Mouse (Mus musculus): Measurements from ENCODE around the gene Gm10256. TPM values are rescaled to one million over a fixed set of nuclear protein-coding genes. Genes with fewer than 3 reads are reported as not detected.
"Not testable (repeated sequence)": the region's sequence is repeated elsewhere in the genome, so short reads cannot be mapped to it uniquely, and the experiment has no call there.

Gm10256 gene
- total RNA-seq (2015) (not detected in 2 replicates), total RNA-seq (2017) (not detected in 2 replicates)

GRCm38 (mm10) chrY:2830380-2830779 is at the start of gene Gm10256, which contains the start of gene Rbmy:
Gene Gm10256, plus strand, starts transcription at chrY:2830699.
Gene Rbmy, plus strand, starts transcription at chrY:2830680.
- ATAC-seq (ENCODE audit: poor library complexity, severe bottlenecking): not testable (repeated sequence)

DNA sequence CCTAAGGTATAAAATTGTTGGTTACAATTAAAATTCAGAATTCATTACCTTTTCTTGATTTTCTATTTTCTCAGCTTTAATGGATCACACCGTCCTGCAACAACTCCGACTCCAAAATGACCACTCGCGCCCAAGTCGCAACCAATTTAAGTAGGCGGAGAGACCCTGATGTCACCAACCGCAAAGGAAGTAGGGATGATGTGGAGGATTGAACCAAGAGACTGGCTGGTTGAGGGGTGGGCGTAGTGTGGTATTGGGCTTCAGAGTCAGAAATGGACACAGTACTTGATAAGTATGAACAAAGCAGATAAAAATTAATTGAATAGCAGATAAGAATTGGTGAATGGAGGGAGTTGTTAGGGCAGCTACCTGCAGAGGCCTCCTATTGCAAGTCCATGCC is 34.4 kb upstream of the Gm10256 start, which contains the start of gene Gm4064:
Gene Gm4064 (minus strand): TSS at position 101 of the 400 bp plus-strand sequence.
- ATAC-seq (ENCODE audit: poor library complexity, severe bottlenecking): not testable (repeated sequence)

DNA sequence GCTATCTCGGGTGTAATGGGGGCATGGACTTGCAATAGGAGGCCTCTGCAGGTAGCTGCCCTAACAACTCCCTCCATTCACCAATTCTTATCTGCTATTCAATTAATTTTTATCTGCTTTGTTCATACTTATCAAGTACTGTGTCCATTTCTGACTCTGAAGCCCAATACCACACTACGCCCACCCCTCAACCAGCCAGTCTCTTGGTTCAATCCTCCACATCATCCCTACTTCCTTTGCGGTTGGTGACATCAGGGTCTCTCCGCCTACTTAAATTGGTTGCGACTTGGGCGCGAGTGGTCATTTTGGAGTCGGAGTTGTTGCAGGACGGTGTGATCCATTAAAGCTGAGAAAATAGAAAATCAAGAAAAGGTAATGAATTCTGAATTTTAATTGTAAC is 70.2 kb downstream of the Gm10256 start, which contains the start of gene Gm10352:
Gene Gm10352 (plus strand): TSS at position 301 of the 400 bp plus-strand sequence.
- ATAC-seq (ENCODE audit: poor library complexity, severe bottlenecking): not testable (repeated sequence)

Other genes with a start within 250 kb of the Gm10256 start
- not detected in 2 replicates for gene H2al2c, start 231.6 kb upstream of the Gm10256 start, total RNA-seq (2015)
- gene H2al2c, start 231.6 kb upstream of the Gm10256 start, total RNA-seq (2017): not detected in 2 replicates
- gene Sry, start 167.0 kb upstream of the Gm10256 start, total RNA-seq (2015): not detected in 2 replicates
- not detected in 2 replicates for gene Sry, start 167.0 kb upstream of the Gm10256 start, total RNA-seq (2017)
- not detected in 2 replicates for gene H2al2b, start 110.0 kb upstream of the Gm10256 start, total RNA-seq (2015)
- gene H2al2b, start 110.0 kb upstream of the Gm10256 start, total RNA-seq (2017): not detected in 2 replicates
- not detected in 2 replicates for gene Gm4064, start 34.5 kb upstream of the Gm10256 start, total RNA-seq (2015)
- gene Gm4064, start 34.5 kb upstream of the Gm10256 start, total RNA-seq (2017): not detected in 2 replicates
- gene Rbmy, start within 50 bp of the Gm10256 start, total RNA-seq (2015): not detected in 2 replicates
- gene Rbmy, start within 50 bp of the Gm10256 start, total RNA-seq (2017): not detected in 2 replicates
- not detected in 2 replicates for gene Gm10352, start 70.3 kb downstream of the Gm10256 start, total RNA-seq (2015)
- not detected in 2 replicates for gene Gm10352, start 70.3 kb downstream of the Gm10256 start, total RNA-seq (2017)
- not detected in 2 replicates for gene Gm29289, start 101.9 kb downstream of the Gm10256 start, total RNA-seq (2015)
- gene Gm29289, start 101.9 kb downstream of the Gm10256 start, total RNA-seq (2017): not detected in 2 replicates

All from megakaryocyte, adult 5-6 weeks (primary cell).